Mouse (Mus musculus): ENCODE results near the gene Tox2.

GRCm38 (mm10) chr2:163231781-163232534, 29.0 kb downstream of the Tox2 start:
- no peak for TF ChIP-seq POLR2A (IDR thresholded peaks at IDR 0.05; ENCODE audit: control insufficient read depth, low read depth, low read length)
- no peak for TF ChIP-seq CTCF (IDR thresholded peaks at IDR 0.05; ENCODE audit: control insufficient read depth, insufficient read depth, insufficient replicate concordance, low read depth, low read length)
